Mouse (Mus musculus): ENCODE data around the gene Atad1.
"Not testable (repeated sequence)": the region's sequence is repeated elsewhere in the genome, so short reads cannot be mapped to it uniquely, and the experiment has no call there.

The Atad1 gene

DNA sequence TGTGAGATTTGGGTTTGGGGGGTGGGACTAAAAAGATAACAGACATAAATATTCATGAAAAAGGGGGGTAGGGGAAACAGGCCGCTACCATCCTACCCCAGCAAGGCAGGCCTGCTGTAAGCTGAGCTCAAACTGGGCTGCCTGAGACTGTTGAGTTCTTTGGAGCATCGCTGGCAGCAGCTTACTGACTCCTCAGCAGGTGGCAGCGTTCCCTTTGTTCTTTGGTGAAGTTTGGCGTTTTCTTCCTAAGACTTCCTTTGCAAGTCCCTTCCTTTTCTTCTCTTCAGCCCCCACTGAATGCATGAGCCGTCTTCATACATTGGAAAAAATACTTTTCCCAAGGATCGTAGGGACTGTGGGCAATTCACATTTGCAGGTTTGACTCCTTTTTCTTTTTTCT, 9.8 kb upstream of the Atad1 start:
- peak in 1 of 2 experiments; percentile 51 for DNase-seq (ENCODE audit: low spot score in 2 of 2)

DNA sequence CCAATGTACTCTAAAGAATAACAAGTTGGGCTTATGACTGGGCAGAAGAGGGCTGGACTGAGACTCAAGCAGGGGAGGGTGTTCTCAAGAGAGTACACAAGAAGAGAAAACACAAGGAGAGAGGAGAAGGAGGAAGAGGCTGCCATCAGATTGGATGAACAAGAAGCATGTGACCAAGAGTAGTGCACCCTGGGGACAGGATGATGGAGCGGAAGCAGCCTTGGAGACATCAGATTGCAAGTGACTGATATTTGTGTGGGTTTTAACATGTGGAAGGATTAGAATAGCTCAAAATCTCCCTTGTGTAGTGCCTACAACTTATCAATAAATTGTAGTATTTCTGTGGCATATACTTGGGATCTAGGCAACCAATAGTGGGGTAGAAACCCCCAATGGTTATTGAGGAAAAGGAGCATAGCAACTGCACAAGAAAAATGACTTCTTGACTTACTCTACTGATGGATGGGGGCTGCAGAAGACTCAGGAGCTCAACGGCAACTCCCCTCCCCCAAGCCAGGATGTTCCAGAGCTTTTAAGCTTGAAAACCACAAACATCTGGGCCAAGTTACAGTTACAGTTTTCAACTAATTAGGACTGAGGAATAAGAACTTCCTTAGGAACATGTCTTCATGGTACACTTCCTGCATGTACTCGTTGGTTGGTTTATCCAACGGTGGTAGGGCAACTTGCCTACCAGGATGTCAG, 1.2 kb upstream of the Atad1 start:
- no peak for DNase-seq (ENCODE audit: low spot score in 2 of 2)

DNA sequence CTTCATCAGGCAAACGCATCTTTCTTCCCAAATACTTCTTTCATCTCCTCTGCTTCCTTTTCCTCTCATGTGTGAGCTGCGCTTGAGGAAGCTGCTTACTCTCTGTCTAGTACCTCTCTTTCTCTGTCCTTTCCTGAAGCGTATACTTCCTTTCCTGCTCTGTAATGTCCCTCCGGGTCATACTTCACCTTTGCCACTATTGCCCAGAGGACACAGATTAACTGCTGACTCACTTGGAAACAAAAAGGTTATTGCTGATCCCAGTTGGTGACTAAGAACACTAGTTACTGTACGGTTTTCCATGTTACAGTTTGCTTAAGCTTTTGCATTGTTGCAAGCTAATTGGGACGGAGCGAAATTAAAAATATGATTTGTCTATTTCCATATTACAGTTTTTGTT, 1.7 kb downstream of the Atad1 start:
- DNase-seq (ENCODE audit: low spot score in 2 of 2) = no peak

DNA sequence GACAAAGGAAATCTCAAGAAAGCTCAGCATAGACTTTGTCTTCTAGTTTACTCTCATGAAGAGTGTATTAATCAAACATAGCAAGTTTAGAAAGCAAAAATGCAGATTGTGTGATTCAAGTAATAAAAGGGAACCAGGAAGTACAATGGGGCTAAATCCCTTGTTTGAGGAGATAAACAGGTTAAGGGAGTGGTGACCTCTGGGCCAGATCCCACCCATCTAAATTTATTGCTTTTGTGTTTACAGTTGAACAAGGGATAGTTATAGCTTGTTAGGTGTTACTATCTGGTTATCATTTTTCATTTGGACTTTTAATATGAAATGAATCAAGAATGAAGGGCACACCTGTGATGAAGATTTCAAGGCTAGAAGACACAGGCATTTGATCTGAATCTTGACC, 6.7 kb downstream of the Atad1 start:
- DNase-seq (ENCODE audit: low spot score in 2 of 2) = no peak

DNA sequence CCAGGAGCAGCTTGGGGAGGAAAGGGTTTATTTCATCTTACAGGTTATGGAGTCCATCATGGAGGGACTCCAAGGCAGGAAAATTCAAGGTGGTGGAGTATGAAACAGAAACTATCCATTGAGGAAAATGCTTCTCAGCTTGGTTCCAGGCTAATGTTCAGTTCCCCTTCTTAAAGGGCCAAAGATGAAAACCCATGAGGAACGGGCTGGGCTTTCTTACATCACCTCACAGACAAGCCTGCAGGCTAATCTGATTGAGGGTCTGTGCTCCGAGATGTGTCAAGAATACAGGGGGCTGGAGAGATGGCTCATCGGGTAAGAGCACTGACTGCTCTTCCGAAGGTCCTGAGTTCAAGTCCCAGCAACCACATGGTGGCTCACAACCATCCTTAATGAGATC, 9.8 kb downstream of the Atad1 start:
- no peak for DNase-seq (ENCODE audit: low spot score in 2 of 2)

DNA sequence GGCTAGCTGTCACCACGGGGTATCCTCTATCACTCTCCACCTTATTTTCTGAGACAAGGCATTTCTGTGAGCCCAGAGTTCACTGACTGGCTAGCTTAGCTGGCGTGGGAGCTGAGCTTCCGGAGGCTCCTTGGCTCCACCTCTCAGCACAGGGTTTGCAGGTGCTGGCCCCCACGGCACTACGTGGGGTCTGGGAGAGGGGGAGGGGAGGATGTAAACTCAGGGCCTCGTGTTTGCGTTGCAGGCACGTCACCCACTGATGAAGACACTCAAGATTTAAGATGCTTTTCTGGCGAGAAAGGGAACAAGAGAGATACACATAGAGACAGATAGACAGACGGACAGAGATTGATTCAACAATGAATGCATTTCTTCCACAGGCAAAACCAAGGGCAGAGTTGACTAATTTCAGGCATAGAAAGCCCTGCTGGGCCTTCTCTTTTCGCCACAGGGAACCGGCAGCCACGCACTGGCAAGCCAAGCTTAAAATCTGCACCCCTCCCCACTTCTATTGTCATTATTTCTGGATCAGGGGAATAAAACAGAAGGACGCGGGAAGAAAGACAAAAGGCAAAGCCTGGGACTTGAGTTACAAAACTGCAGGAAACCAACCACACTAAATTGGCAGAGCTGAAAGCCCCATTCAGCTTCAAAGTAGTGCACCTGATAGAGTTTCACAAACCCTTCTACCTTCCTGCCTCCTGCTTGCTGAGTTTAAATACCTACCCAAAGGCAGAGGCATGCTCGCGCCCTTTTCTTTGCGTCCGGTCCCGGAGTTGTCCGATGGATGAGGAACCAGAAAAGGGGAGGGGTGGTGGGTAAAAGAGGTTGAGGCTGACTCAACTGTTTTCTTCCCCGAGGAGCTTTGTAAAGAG, 12.9 kb downstream of the Atad1 start:
- DNase-seq (ENCODE audit: low spot score in 2 of 2) = no peak

DNA sequence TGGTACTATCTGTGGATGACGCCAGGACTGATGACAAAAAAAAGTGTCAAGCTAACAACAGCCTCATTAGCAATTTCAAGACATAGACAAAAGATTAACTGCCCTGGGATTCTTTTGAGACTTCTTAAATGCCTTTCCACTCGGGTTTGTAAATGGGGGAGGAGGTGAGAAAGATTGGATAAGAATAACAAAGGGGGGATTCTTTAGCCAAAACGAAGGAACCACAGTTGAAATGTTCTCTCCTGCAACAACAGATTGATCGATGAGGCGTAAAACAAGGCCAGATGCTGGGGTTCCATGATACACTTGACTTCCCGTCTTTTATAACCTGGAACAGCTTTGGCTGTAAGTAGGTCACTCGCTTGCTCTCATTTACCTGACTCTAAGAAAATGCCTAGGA, 15.8 kb downstream of the Atad1 start:
- DNase-seq (ENCODE audit: low spot score in 2 of 2) = no peak

DNA sequence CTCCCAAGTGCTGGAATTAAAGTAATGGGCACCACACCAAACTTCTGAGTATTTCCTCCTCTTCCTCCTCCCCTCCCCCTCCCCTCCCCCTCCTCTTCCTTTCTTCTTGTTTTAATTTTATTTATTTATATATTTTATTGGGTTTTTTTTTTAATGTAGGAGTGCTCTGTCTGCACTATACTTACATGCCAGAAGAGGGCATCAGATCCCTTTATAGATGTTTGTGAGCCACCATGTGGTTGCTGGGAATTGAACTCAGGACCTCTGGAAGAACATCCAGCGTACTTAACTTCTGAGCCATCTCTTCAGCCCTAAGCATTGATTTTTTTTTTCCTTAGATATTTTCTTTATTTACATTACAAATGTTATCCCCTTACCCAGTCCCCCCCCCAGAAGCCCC, 19.3 kb downstream of the Atad1 start:
- no peak for DNase-seq (ENCODE audit: low spot score in 2 of 2)

DNA sequence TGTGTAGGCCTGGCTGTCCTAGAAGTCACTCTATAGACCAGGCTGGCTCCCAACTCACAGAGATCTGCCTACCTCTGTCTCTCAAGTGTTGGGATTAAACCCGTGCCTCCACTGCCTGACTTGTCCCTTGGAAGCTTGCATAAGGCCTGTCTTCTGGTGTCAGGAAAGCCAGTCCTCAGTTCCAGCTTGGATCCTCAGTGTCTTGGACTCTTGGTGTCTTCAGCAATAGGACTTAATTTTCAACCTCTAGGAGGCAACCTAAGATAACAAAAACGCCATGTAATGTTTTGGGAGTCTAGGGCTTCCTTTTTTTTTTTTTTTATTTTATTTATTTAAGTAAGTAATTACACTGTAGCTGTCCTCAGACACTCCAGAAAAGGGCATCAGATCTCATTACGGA, 22.0 kb downstream of the Atad1 start:
- DNase-seq (ENCODE audit: low spot score in 2 of 2) = no peak

DNA sequence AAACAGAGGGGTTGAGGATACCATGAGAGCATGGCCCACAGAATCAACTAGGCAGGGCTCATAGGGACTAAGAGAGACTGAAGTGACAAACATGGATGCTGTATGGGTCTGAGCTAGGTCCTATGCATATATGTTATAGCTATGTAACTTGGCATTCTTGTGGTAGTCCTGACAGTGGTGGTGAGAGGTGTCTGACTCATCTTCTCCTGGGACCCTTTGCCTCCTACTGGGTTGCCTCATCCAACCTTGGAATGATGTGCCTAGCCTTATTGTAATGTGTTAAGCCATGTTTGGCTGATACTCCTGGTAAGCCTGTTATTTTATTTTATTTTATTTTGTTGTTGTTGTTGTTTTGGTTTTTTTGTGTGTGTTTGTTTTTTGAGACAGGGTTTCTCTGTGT, 23.9 kb downstream of the Atad1 start:
- no peak for DNase-seq (ENCODE audit: low spot score in 2 of 2)

DNA sequence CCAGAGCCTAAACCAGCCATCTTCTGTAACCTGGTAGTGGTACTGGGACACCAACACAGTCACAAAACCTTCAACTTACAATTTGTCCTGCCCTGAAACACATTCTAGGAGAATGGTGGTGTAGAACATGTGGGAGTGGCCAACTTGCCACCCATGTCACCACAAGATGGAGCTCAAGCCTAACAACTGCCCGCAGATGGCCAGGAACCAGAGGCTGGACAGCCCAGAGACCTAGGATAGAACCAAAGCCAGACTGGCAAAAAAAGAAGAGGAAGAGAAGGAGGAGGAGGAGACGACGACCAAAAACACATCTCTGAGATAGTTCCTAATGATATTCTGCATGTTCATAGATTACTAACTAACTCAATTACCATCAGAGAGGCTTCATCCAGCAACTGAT, 24.4 kb downstream of the Atad1 start:
- peak; percentile 23 to 81 for DNase-seq (ENCODE audit: low spot score in 2 of 2)

DNA sequence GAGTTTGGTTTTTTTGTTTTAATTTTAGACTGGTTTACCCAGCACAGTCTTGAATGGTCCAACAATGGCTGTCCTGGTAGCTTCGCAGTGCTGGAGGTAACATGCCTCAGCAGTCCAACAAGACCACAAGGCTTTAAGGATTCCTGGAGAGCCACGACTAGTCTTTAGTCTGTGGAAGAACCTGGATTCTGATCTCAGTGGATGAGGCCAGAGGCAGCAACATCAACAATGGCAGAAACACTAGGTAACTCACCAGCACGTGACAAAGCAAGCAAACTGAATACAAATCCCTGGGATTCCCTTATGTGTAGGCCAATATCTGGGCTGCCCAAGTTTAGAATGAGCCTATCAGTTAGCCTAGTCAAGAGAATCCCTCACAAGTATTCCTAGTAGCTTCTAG, 26.1 kb downstream of the Atad1 start:
- no peak for DNase-seq (ENCODE audit: low spot score in 2 of 2)

DNA sequence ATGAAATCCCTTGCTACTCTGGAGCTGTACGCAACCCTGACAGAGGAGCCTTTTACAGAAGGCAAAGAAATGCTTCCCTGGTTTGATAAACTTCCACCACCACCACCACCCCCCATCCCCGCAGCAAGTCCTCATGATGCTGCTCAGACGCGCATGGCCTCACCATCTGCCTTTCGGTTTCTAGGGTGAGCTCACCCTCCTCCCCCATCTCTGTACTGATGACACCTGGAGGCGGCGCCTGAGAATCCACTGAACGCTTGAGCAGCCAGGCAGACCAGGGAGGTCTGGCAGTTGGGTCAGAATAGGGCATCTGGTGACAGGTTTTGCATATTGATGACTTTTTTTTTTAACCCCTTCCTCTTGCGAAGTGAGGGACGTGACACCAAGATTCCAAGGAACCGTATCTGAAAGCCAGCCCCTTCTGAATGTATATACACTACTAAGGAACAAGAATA, 27.0 kb downstream of the Atad1 start:
- peak; percentile 58 to 73 for DNase-seq (ENCODE audit: low spot score in 2 of 2)

DNA sequence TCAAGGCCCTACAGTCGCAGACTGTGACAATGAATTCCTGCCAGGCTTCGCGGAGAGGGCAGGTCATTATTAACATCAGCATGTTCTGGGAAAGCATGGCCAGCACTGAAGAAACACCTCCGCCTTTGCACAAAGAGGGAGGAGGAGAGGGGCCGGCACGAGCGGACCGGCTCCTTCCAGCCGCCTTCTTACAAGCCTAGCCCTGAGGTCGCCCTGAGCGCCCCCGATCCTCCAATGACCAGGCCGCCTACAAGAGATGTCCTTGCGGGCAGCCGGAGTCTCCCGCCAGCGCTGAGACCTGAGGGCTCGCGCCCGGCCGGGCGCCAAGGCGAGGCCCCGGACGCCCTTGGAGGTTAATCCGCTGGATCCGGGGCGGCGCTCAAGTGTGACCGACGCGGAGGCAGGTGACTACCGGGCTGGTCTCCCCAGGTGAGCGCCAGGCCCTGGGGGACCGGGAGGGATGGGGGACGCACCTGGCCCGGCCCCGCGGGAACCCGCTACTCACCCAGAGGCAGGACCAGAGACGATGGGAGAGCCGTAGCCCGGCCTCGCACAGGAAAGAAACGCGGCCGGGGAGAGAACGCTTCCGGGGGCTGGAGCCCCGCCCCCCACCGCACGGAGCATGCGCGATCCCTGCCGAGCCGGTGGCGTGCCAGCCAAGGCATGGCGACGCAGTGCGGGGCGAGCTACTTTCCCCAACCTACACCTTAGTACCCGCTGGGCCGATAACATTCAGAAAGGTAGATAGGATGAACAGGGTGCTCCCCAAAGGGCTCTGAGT, 27.6 kb downstream of the Atad1 start:
- DNase-seq (ENCODE audit: low spot score in 2 of 2) = peak; percentile 55 to 87

DNA sequence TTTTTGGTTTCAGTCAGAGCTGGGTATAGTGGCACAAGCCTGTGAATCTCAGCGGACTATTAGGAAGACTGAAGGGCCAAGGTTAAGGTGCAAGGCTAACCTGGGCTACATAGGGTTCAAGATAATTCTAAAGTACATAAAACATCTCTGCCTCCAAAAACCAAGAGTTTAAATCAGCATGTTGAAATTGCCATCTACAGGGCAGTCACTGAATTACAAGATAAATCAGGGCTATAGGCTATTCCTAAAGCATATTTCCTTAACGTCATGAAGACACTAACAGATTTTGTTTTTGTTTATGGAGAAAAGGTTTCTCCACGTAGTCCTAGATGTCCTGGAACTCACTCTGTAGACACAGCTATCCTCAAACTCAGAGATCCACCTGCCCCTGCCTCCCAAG, 29.3 kb downstream of the Atad1 start:
- DNase-seq (ENCODE audit: low spot score in 2 of 2) = no peak

DNA sequence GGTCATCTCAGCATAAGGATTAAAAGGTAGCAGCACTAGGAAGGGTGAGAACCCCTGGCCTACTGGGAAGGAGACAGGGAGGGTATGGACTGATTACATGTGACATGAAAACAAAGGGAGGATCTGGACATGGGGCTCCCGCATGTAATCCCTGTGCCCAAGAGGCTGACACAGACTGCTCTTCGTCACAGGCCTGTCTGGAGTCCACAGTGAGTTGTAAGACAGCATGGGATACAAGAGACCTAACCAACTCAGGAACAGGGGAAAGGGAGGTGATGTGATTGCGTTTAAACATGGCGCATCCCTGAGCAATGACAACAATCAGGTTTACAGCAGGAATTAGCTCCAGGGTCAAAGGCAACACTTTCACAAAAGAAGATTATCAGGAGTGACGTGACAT, 30.6 kb downstream of the Atad1 start:
- no peak for DNase-seq (ENCODE audit: low spot score in 2 of 2)

DNA sequence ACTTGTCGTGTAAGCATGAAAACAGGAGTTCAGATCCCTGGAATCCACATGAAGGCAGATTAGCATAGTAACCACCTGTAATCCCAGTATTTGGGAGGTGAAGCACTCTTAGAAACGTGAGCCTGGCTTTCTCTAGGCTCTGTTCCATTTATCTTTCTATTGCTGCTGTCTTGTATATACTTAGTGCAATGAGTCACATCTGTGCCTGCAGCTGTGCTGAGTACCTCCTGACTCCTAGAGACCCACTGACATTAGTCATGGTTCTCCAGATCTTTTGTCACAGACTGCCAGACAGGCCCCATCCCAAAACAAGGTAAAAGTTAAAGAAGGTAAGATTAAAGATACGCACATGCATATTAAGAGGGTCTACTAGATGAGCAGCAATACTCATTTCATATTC, 37.4 kb downstream of the Atad1 start:
- DNase-seq (ENCODE audit: low spot score in 2 of 2) = no peak

DNA sequence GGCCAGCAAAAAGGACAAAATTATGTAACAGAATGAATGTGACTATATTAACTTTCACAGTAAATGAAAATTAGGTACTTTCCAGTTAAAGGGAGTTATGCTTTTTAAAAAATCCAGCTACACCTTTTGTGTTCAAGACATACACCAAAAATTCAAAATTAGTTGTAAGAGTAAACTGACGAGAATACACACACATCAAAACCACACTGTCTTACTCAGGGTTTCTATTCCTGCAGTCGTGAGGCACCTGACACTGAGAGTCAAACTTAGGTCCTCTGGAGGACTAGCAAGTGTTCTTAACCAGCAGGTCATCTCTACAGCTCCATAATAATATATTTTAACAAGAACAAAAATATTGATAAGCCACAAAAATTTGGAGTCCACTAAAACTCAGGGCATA, 42.9 kb downstream of the Atad1 start:
- DNase-seq (ENCODE audit: low spot score in 2 of 2) = no peak

DNA sequence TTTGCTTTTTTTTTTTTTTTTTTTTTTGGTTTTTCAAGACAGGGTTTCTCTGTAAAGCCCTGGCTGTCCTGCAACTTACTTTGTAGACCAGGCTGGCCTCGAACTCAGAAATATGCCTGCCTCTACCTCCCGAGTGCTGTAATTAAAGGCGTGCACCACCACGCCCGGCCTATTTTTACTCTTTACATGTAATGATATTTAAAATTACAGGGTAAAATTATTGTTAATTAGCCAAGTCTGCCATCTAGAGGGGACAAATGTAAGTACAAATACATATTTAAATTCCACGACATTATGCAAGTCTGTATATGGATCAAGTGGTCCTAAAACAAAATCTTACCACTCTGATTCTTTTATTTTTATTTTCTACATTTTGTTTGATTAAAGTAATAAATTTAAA, 49.9 kb downstream of the Atad1 start:
- DNase-seq (ENCODE audit: low spot score in 2 of 2) = no peak

DNA sequence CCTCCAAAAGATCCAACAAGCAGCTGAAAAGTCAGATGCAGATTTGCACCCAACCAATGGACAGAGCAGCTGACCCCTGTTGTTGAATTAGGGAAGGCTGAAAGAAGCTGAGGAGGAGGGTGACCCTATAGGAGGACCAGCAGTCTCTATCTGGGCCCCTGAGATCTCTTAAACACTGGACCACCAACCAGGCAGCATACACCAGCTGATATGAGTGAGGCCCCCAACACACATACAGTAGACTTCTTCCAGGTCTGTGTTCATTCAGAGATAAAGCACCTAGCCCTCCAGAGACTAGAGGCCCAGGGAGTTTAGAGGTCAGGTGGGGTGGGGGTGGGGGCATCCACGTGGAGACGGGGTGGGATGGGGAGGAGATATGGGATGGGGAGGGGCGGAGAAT, 51.4 kb downstream of the Atad1 start:
- DNase-seq (ENCODE audit: low spot score in 2 of 2) = not testable (repeated sequence)

DNA sequence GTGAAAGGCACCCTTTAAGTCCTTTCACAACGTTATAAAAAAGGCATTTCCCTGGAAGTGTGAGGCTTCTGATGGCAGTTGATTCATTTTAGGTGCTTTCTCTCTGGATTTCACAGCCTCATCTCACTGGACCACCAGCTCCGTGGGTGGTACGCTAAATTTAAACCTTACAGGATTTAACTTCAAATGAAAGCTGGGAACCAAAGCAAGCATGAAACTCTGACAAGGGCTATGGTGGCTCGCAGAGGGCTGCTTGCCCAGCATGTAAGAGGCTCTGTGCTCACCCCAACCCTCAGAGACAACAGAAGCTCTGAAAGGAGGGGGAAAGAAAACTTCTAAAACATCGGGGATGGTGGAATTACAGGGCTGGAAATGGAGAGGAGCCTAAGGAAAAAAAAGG, 51.9 kb downstream of the Atad1 start:
- DNase-seq (ENCODE audit: low spot score in 2 of 2) = no peak

DNA sequence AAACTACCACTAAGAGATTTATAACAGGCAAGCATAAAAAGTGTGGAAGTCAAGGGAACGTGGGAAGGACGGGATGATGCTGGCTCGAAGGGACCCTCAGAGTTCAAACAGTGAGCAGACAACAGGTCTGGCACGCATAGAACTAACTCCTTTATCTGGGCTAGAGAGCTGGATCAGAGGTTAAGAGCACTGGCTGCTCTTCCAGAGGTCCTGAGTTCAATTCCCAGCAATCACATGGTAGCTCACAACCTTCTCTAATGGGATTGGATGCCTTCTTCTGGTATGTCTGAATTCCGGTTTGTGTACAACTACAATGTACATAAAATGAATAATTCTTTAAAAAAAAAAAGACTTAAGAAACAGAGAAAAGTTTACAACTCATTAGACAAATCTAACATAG, 56.5 kb downstream of the Atad1 start:
- DNase-seq (ENCODE audit: low spot score in 2 of 2) = no peak

DNA sequence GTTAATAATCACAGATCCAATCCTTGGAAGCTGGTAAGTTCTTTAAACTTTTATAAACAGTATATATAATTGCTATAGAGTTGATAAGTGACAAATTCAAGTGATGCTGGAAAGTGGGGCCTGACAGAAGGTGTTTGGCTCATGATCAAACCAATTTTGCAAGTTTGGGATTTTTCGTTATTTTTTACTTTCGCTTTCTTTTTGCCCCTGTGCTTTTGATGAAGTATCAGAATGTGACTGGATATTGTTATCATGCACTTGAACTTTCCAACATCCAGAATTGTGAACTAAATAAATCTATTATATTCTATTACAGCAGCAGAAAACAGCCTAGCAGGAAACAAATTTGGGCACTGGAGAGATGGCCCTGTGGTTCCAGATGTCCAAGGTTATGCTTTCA, 58.7 kb downstream of the Atad1 start:
- no peak for DNase-seq (ENCODE audit: low spot score in 2 of 2)

Measured in left cerebral cortex, adult 9 months (tissue).